Mouse (Mus musculus) testis, postnatal 10 days (tissue): ENCODE results near the gene Ankrd53.
"Not testable (repeated sequence)": the region's sequence is repeated elsewhere in the genome, so short reads cannot be mapped to it uniquely, and the experiment has no call there.

Experiments
- DNase-seq: peaks from one replicate; pipeline ENCODE4 v3.0.0; 2021; ENCODE audit warnings: low spot score

Gene Ankrd53

GRCm38 (mm10) chr6:83766982-83767381 is 4.5 kb downstream of the Ankrd53 start:
- DNase-seq = no peak

GRCm38 (mm10) chr6:83768485-83768884 is 6.0 kb downstream of the Ankrd53 start:
- DNase-seq = no peak

- no peak for DNase-seq
Measured at GRCm38 (mm10) chr6:83774126-83774525, 11.7 kb downstream of the Ankrd53 start.

GRCm38 (mm10) chr6:83774781-83775563 is 12.5 kb downstream of the Ankrd53 start:
- no peak for DNase-seq

GRCm38 (mm10) chr6:83775638-83776293 is 13.3 kb downstream of the Ankrd53 start, which contains the start of gene Tex261:
Tex261 (minus strand) TSS chr6:83775813.
- DNase-seq = peak; percentile 94

- no peak for DNase-seq
Measured at GRCm38 (mm10) chr6:83778306-83778705, 15.9 kb downstream of the Ankrd53 start.

GRCm38 (mm10) chr6:83779026-83779425 is 16.6 kb downstream of the Ankrd53 start:
- peak; percentile 61 for DNase-seq

- no peak for DNase-seq
Measured at GRCm38 (mm10) chr6:83786426-83786825, 24.0 kb downstream of the Ankrd53 start.

GRCm38 (mm10) chr6:83788554-83788953 is 26.1 kb downstream of the Ankrd53 start:
- DNase-seq = no peak

- not testable (repeated sequence) for DNase-seq
Measured at GRCm38 (mm10) chr6:83790533-83790932, 28.1 kb downstream of the Ankrd53 start.

- no peak for DNase-seq
Measured at GRCm38 (mm10) chr6:83791251-83791890, 28.9 kb downstream of the Ankrd53 start.

GRCm38 (mm10) chr6:83794760-83795296 is 32.4 kb downstream of the Ankrd53 start, which contains the start of gene Nagk:
Nagk (plus strand) TSS chr6:83794982.
- DNase-seq = peak; percentile 96

GRCm38 (mm10) chr6:83795492-83795900 is 33.1 kb downstream of the Ankrd53 start:
- no peak for DNase-seq

- no peak for DNase-seq
Measured at GRCm38 (mm10) chr6:83796686-83797085, 34.2 kb downstream of the Ankrd53 start.

GRCm38 (mm10) chr6:83802033-83802432 is 39.6 kb downstream of the Ankrd53 start:
- DNase-seq = no peak

- DNase-seq = no peak
Measured at GRCm38 (mm10) chr6:83802846-83803245, 40.4 kb downstream of the Ankrd53 start.

- no peak for DNase-seq
Measured at GRCm38 (mm10) chr6:83815801-83816200, 53.4 kb downstream of the Ankrd53 start.
